Mouse (Mus musculus) myocyte (in vitro differentiated cells): ENCODE results near the gene Dchs2.

ENCODE experiments used
- CEBPB ChIP-seq: IDR thresholded peaks from 2 replicates; pipeline ENCODE4 v1.6.1; 2011; ENCODE audit warnings: mild to moderate bottlenecking, moderate library complexity; ENCODE audit not compliant: poor library complexity, insufficient read depth, severe bottlenecking
- E2F4 ChIP-seq: IDR thresholded peaks from one replicate; pipeline ENCODE4 v1.6.1; 2011; ENCODE audit warnings: mild to moderate bottlenecking, control low read depth, moderate library complexity; ENCODE audit not compliant: insufficient read depth
- MAX ChIP-seq: IDR thresholded peaks from one replicate; pipeline ENCODE4 v1.6.1; 2011; ENCODE audit warnings: low read depth, mild to moderate bottlenecking, control low read depth
- MYOD1 ChIP-seq, 3 experiments: IDR thresholded peaks; one replicate each; pipeline ENCODE4 v1.6.1; 2011; ENCODE audit warnings: control low read depth in 2 of 3, low read depth in 2 of 3, mild to moderate bottlenecking in 2 of 3, moderate library complexity in 1 of 3; ENCODE audit not compliant: insufficient read length in 2 of 3, control insufficient read depth in 1 of 3
- MYOG ChIP-seq, 3 experiments: IDR thresholded peaks; one replicate each; pipeline ENCODE4 v1.6.1; 2011; ENCODE audit warnings: control low read depth in 2 of 3, low read depth in 2 of 3, mild to moderate bottlenecking in 2 of 3; ENCODE audit not compliant: insufficient read length in 2 of 3, control insufficient read depth in 1 of 3, insufficient read depth in 1 of 3
- POLR2A ChIP-seq: IDR thresholded peaks from one replicate; pipeline ENCODE4 v1.6.1; 2011; ENCODE audit warnings: low read depth, mild to moderate bottlenecking, control low read depth, moderate library complexity; ENCODE audit not compliant: insufficient read length
- POLR2AphosphoS2 ChIP-seq: IDR thresholded peaks from one replicate; pipeline ENCODE4 v1.6.1; 2011; ENCODE audit warnings: low read depth, control low read depth; ENCODE audit not compliant: insufficient read length
- REST ChIP-seq: IDR thresholded peaks from one replicate; pipeline ENCODE4 v1.6.1; 2011; ENCODE audit warnings: mild to moderate bottlenecking, control low read depth, moderate library complexity; ENCODE audit not compliant: insufficient read depth, insufficient read length
- SRF ChIP-seq: IDR thresholded peaks from one replicate; pipeline ENCODE4 v1.6.1; 2011; ENCODE audit warnings: low read depth; ENCODE audit not compliant: control insufficient read depth, insufficient read length
- TCF12 ChIP-seq: IDR thresholded peaks from one replicate; pipeline ENCODE4 v1.6.1; 2011; ENCODE audit warnings: mild to moderate bottlenecking, control low read depth; ENCODE audit not compliant: poor library complexity, insufficient read depth, severe bottlenecking
- USF1 ChIP-seq: IDR thresholded peaks from one replicate; pipeline ENCODE4 v1.6.1; 2011; ENCODE audit warnings: low read depth, mild to moderate bottlenecking, control low read depth, moderate library complexity

GRCm38 (mm10) chr3:83097586-83097985 is 30.2 kb upstream of the Dchs2 start:
- TF ChIP-seq E2F4, result no peak
- no peak for TF ChIP-seq POLR2A
- TF ChIP-seq CEBPB, result no peak
- no peak for TF ChIP-seq USF1
- TF ChIP-seq MAX, result no peak
- no peak for TF ChIP-seq TCF12
- TF ChIP-seq MYOD1 (IDR thresholded peaks at IDR 0.05; ENCODE audit: control insufficient read depth in 1 of 3, insufficient read length in 2 of 3, low read depth in 2 of 3), result no peak
- TF ChIP-seq MYOG (IDR thresholded peaks at IDR 0.05; ENCODE audit: control insufficient read depth in 1 of 3, insufficient read depth in 1 of 3, insufficient read length in 2 of 3, low read depth in 2 of 3), result no peak
- TF ChIP-seq POLR2AphosphoS2, result no peak
- TF ChIP-seq SRF, result no peak
- no peak for TF ChIP-seq REST
